Mouse (Mus musculus) neural tube, embryonic 12.5 days (tissue): ENCODE results near the gene Camta1. TPM values are rescaled to one million over a fixed set of nuclear protein-coding genes. Genes with fewer than 3 reads are reported as not detected.

Experiments
- ATAC-seq: fragments of 200-750 bp; cut with Nextera tagmentation; 2 replicates; pipeline ENCODE4 v1.8.0; 2017; ENCODE audit warnings: low read depth, mild to moderate bottlenecking, moderate TSS enrichment, moderate library complexity; ENCODE audit not compliant: low FRiP score
- H3K27ac ChIP-seq: fragments of 300-500 bp; sonication (generic); 2 replicates; pipeline ENCODE4 v1.5.1; 2016
- H3K27me3 ChIP-seq: fragments of 300-500 bp; sonication (generic); replicated peaks from 2 replicates; pipeline ENCODE4 v1.6.1; 2016; ENCODE audit warnings: mild to moderate bottlenecking
- H3K36me3 ChIP-seq: fragments of 300-500 bp; sonication (generic); 2 replicates; pipeline ENCODE4 v1.6.1; 2016; ENCODE audit warnings: mild to moderate bottlenecking
- H3K4me1 ChIP-seq: fragments of 300-500 bp; sonication (generic); 2 replicates; pipeline ENCODE4 v1.6.1; 2016
- H3K4me2 ChIP-seq: fragments of 300-500 bp; sonication (generic); replicated peaks from 2 replicates; pipeline ENCODE4 v1.6.1; 2016; ENCODE audit warnings: mild to moderate bottlenecking
- H3K4me3 ChIP-seq: fragments of 300-500 bp; sonication (generic); 2 replicates; pipeline ENCODE4 v1.5.1; 2016
- H3K9ac ChIP-seq: fragments of 300-500 bp; sonication (generic); 2 replicates; pipeline ENCODE4 v1.6.1; 2016; ENCODE audit warnings: mild to moderate bottlenecking
- H3K9me3 ChIP-seq: fragments of 300-500 bp; sonication (generic); 2 replicates; pipeline ENCODE4 v1.6.1; 2016; ENCODE audit warnings: mild to moderate bottlenecking
- WGBS: fragments of 180-500 bp; shearing (Covaris S2); methylation state at CpG from one replicate; pipeline ENCODE4 v1.1.7; 2016; 5-methylcytosine and 5-hydroxymethylcytosine counted together
- polyA plus RNA-seq: library from polyadenylated mRNA; unstranded; fragments of >200 nt; fragmentation: Nextera tagmentation; extraction: Ambion mirVana; gene quantifications from 2 replicates; pipeline ENCODE4 v1.2.1, GENCODE M21; 2016

The Camta1 gene
- polyA plus RNA-seq, 1 experiment from 2014 or later = 164 TPM

GRCm38 (mm10) chr4:151336413-151336812 is 525.3 kb downstream of the Camta1 start:
- no peak for ATAC-seq
- H3K27me3 ChIP-seq = 0 out of 2 replicates have a peak, but pooled peaks cover 3% of the 10 kb centered on the region
- H3K36me3 ChIP-seq = no peaks in the 10 kb centered on the region
- H3K9ac ChIP-seq = no peak overlapping the region
- no peak overlapping the region for H3K4me2 ChIP-seq
- H3K27ac ChIP-seq = no peak overlapping the region
- no peak overlapping the region for H3K4me3 ChIP-seq
- no peaks in the 10 kb centered on the region for H3K9me3 ChIP-seq
- peaks cover 5% of the 10 kb centered on the region for H3K4me1 ChIP-seq
- WGBS = 87% methylated on average over 13 of the region's 13 CpGs

DNA sequence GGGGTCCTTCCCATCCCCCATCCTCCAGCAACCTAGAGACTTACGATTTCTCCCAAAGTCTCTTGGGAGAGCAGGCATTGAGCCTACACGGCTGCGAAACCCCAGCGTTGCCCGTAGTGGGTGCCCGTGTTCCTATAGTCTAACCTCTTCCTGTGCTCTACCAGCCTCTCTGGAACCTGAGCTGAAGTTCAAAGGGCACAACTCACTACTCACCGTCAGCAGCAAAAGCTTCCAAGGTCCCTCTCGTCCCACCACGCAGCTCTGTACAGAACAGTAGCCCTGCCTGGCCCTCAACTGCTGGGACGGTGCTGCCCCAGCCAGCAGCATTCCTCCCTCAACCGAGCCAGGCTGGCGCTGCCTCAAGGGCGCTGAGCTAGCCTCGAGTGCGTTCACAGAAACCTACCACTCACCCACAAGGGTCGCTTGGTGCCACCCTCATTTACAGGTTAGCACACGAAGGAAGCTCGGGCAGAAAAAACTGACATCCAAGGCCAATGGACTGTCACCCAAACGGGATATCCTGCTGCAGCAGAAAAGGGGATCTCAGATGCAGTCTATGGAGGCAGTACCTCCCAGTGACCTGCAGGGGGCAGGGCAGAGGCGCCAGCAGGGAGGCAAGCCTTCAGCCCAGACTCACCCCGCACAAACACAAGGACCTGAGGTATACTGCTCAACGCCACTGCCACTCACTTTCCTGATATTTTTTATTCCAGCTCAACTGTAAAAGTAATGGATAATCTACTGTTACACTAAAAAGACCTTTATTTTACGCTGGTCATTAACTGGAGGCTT is 526.5 kb downstream of the Camta1 start:
- Histone ChIP-seq H3K36me3 (no peaks in the 10 kb centered on the region), H3K9me3 (no peaks in the 10 kb centered on the region), H3K4me3 (no peak overlapping the region), H3K4me1 (peaks cover 5% of the 10 kb centered on the region), H3K9ac (no peak overlapping the region), H3K4me2 (no peak overlapping the region), H3K27me3 (0 out of 2 replicates have a peak, but pooled peaks cover 3% of the 10 kb centered on the region), H3K27ac (no peak overlapping the region)
- ATAC-seq = no peak
- 44% methylated on average over 23 of the region's 23 CpGs for WGBS

- Histone ChIP-seq H3K9me3 (no peaks in the 10 kb centered on the region), H3K36me3 (no peaks in the 10 kb centered on the region), H3K4me2 (no peak overlapping the region), H3K4me1 (no peaks in the 10 kb centered on the region; the same call in 1 of the 2 replicates), H3K4me3 (no peak overlapping the region), H3K9ac (no peak overlapping the region), H3K27ac (no peak overlapping the region), H3K27me3 (no peaks in the 10 kb centered on the region; the same call in 1 of the 2 replicates)
- WGBS = 80% methylated on average over 19 of the region's 19 CpGs
- no peak for ATAC-seq
These were observed 529.4 kb downstream of the Camta1 start for GRCm38 (mm10) chr4:151332074-151332849.

DNA sequence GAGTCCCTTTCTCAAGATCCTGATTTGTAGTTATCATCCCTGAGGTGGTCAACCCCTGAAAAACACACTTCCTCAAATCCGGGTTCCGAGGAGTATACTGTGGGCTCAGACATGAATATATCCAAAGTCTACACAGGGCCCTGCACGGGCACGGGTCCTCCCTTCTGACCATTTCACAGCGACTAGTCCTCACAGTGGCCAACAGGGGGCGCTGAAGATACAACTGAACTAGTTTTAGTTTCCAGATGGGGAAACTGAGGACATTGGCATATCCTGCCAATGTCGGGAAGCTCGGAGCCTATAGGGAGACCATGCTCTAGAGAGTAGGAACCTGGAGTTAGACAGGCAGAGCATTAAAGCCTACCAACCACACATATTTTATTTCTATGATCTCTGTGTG is 530.7 kb downstream of the Camta1 start:
- no peak for ATAC-seq
- no peak overlapping the region for H3K4me3 ChIP-seq
- H3K9ac ChIP-seq = no peak overlapping the region
- H3K4me2 ChIP-seq = no peak overlapping the region
- 70% methylated on average over 8 of the region's 8 CpGs for WGBS
- H3K27ac ChIP-seq = no peak overlapping the region
- H3K27me3 ChIP-seq = no peaks in the 10 kb centered on the region; the same call in 1 of the 2 replicates
- no peaks in the 10 kb centered on the region for H3K9me3 ChIP-seq
- no peaks in the 10 kb centered on the region for H3K36me3 ChIP-seq
- no peaks in the 10 kb centered on the region; the same call in 1 of the 2 replicates for H3K4me1 ChIP-seq

GRCm38 (mm10) chr4:151328071-151328470 is 533.6 kb downstream of the Camta1 start:
- Histone ChIP-seq H3K36me3 (no peaks in the 10 kb centered on the region), H3K4me1 (no peaks in the 10 kb centered on the region; the same call in 1 of the 2 replicates), H3K27me3 (no peaks in the 10 kb centered on the region; the same call in 1 of the 2 replicates), H3K4me2 (no peak overlapping the region), H3K27ac (no peak overlapping the region), H3K9ac (no peak overlapping the region), H3K4me3 (no peak overlapping the region), H3K9me3 (no peaks in the 10 kb centered on the region)
- no peak for ATAC-seq
- WGBS = 67% methylated on average over 6 of the region's 6 CpGs

- Histone ChIP-seq H3K36me3 (no peaks in the 10 kb centered on the region), H3K4me1 (no peaks in the 10 kb centered on the region; the same call in 1 of the 2 replicates), H3K27ac (no peak overlapping the region), H3K9ac (no peak overlapping the region), H3K4me2 (no peak overlapping the region), H3K27me3 (no peaks in the 10 kb centered on the region; the same call in 1 of the 2 replicates), H3K9me3 (no peaks in the 10 kb centered on the region), H3K4me3 (no peak overlapping the region)
- no peak for ATAC-seq
- WGBS = 93% methylated on average over 8 of the region's 8 CpGs
These were observed 534.5 kb downstream of the Camta1 start for GRCm38 (mm10) chr4:151326971-151327686.

GRCm38 (mm10) chr4:151316428-151316827 is 545.2 kb downstream of the Camta1 start:
- Histone ChIP-seq H3K9ac (no peak overlapping the region), H3K4me2 (no peak overlapping the region), H3K4me1 (peaks cover 4% of the 10 kb centered on the region; the same call in 1 of the 2 replicates), H3K36me3 (no peaks in the 10 kb centered on the region), H3K27me3 (no peaks in the 10 kb centered on the region), H3K4me3 (no peak overlapping the region), H3K9me3 (no peaks in the 10 kb centered on the region), H3K27ac (no peak overlapping the region)
- 86% methylated on average over 10 of the region's 10 CpGs for WGBS
- ATAC-seq = no peak

DNA sequence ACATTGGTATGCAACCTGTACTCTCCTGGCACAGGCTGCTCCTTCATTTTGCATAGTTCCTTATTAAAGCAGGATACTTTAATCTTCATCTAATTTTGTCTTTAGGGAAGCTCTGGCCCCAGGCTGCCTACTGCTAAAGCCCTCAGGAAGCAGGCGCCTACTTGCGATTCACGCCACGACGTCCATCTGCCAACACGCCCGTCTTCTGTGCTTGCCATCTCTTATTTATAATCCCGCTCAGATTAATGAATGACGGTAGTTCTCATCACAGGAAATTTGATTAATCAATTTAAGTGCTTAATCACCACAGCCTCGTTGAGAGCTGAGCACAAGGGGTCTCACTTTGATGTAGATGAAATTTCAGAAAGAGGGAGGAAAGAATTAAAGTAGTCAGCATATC is 546.0 kb downstream of the Camta1 start:
- no peak overlapping the region for H3K4me3 ChIP-seq
- H3K36me3 ChIP-seq = no peaks in the 10 kb centered on the region
- no peaks in the 10 kb centered on the region for H3K9me3 ChIP-seq
- H3K4me2 ChIP-seq = no peak overlapping the region
- H3K27me3 ChIP-seq = no peaks in the 10 kb centered on the region
- H3K4me1 ChIP-seq = peaks cover 7% of the 10 kb centered on the region
- no peak overlapping the region for H3K9ac ChIP-seq
- WGBS = 75% methylated on average over 10 of the region's 10 CpGs
- H3K27ac ChIP-seq = no peak overlapping the region
- no peak for ATAC-seq

DNA sequence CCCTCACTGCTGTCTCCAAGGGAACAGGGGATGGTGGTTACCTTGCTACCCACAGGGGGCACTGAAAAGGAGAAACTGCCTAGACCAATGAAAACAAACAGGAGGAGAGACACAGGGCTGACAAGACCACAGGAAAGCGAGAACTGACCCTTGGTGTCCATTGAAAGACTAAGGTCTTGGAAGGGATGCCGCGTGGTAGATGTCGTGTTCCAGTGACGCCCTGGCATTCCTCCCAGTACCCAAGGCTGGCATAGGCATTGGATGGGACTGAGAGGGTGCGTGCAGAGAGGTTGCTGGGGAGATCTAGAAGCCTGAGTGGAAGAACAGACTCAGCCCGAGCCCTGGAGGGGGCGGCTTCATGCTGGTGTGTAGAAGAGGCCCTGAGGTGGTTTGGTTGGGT is 550.9 kb downstream of the Camta1 start:
- Histone ChIP-seq H3K27me3 (no peaks in the 10 kb centered on the region), H3K36me3 (no peaks in the 10 kb centered on the region), H3K4me1 (peaks cover 18% of the 10 kb centered on the region), H3K4me2 (no peak overlapping the region), H3K9me3 (no peaks in the 10 kb centered on the region), H3K27ac (no peak overlapping the region), H3K9ac (no peak overlapping the region), H3K4me3 (no peak overlapping the region)
- ATAC-seq = no peak
- 83% methylated on average over 8 of the region's 8 CpGs for WGBS

GRCm38 (mm10) chr4:151310056-151310685 is 551.5 kb downstream of the Camta1 start:
- no peak overlapping the region for H3K27ac ChIP-seq
- no peak overlapping the region for H3K4me2 ChIP-seq
- peaks cover 18% of the 10 kb centered on the region for H3K4me1 ChIP-seq
- 50% methylated on average over 12 of the region's 12 CpGs for WGBS
- no peaks in the 10 kb centered on the region for H3K9me3 ChIP-seq
- ATAC-seq = no peak
- no peaks in the 10 kb centered on the region for H3K36me3 ChIP-seq
- H3K27me3 ChIP-seq = no peaks in the 10 kb centered on the region
- H3K9ac ChIP-seq = no peak overlapping the region
- no peak overlapping the region for H3K4me3 ChIP-seq

DNA sequence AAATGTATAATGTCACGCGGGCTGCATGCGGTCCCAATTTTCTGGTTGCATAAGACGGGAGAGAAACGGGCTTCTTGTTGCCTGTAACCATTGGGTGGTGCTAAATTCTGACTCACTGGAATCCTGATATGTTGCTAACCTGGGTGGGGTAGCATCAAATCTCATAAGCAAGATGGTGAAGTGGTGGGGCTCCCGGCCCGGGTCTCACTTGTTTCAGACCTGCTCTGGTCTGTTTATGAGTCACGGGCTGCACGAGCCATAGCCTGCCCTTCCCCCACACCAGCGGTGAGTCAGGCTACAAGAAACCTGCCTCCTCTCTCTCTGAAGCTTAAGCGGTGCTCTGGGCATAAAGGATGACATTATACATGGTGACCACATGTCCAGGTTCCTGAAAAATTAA is 554.8 kb downstream of the Camta1 start:
- WGBS = 88% methylated on average over 11 of the region's 11 CpGs
- Histone ChIP-seq H3K4me2 (no peak overlapping the region), H3K4me3 (no peak overlapping the region), H3K36me3 (no peaks in the 10 kb centered on the region), H3K4me1 (peaks cover 21% of the 10 kb centered on the region), H3K9ac (no peak overlapping the region), H3K27me3 (no peaks in the 10 kb centered on the region), H3K9me3 (no peaks in the 10 kb centered on the region), H3K27ac (no peak overlapping the region)
- no peak for ATAC-seq
